Mouse (Mus musculus) embryonic facial prominence, embryonic 14.5 days (tissue): Measurements from ENCODE around the gene Relt. TPM values are rescaled to one million over a fixed set of nuclear protein-coding genes. Genes with fewer than 3 reads are reported as not detected.

Experiments used
- ATAC-seq: fragments of 200-750 bp; cut with Nextera tagmentation; 2 replicates; pipeline ENCODE4 v1.8.0; 2017; ENCODE audit warnings: low read depth, moderate number of reproducible peaks, moderate TSS enrichment
- DNase-seq: peaks from one replicate; pipeline ENCODE4 v3.0.0-alpha.2; 2015; ENCODE audit warnings: low spot score
- H3K27ac ChIP-seq: fragments of 300-500 bp; sonication (generic); replicated peaks from 2 replicates; pipeline ENCODE4 v1.5.1; 2014; ENCODE audit warnings: low read depth, mild to moderate bottlenecking, low read length, moderate library complexity
- H3K27me3 ChIP-seq: fragments of 300-500 bp; sonication (generic); replicated peaks from 2 replicates; pipeline ENCODE4 v1.6.1; 2014; ENCODE audit warnings: low read length; ENCODE audit not compliant: control insufficient read depth, insufficient read depth
- H3K36me3 ChIP-seq: fragments of 300-500 bp; sonication (generic); 2 replicates; pipeline ENCODE4 v1.6.1; 2014; ENCODE audit warnings: low read length, mixed read lengths; ENCODE audit not compliant: control insufficient read depth, insufficient read depth
- H3K4me1 ChIP-seq: fragments of 300-500 bp; sonication (generic); 2 replicates; pipeline ENCODE4 v1.6.1; 2014; ENCODE audit warnings: antibody characterized with exemption, low read length; ENCODE audit not compliant: control insufficient read depth, insufficient read depth
- H3K4me2 ChIP-seq: fragments of 300-500 bp; sonication (generic); 2 replicates; pipeline ENCODE4 v1.6.1; 2014; ENCODE audit warnings: low read depth, mild to moderate bottlenecking, low read length, moderate library complexity, mixed read lengths
- H3K4me3 ChIP-seq: fragments of 300-500 bp; sonication (generic); 2 replicates; pipeline ENCODE4 v1.5.1; 2014; ENCODE audit warnings: low read depth, mild to moderate bottlenecking, low read length
- H3K9ac ChIP-seq: fragments of 300-500 bp; sonication (generic); 2 replicates; pipeline ENCODE4 v1.6.1; 2014; ENCODE audit warnings: low read depth, mild to moderate bottlenecking, low read length, moderate library complexity, mixed read lengths
- H3K9me3 ChIP-seq: fragments of 300-500 bp; sonication (generic); 2 replicates; pipeline ENCODE4 v1.6.1; 2016; ENCODE audit warnings: low read length; ENCODE audit not compliant: control insufficient read depth
- WGBS: fragments of 180-500 bp; shearing (Covaris S2); extraction: QIAGEN DNeasy Blood & Tissue Kit; methylation state at CpG from one replicate; pipeline ENCODE4 v1.1.7; 2014; 5-methylcytosine and 5-hydroxymethylcytosine counted together
- polyA plus RNA-seq: library from polyadenylated mRNA; unstranded; fragments of >200 nt; fragmentation: Nextera tagmentation; extraction: Ambion mirVana; gene quantifications from 2 replicates; pipeline ENCODE4 v1.2.1, GENCODE M21; 2014

Gene Relt
- polyA plus RNA-seq, 1 experiment from 2014 or later: 4.6 TPM

- Histone ChIP-seq H3K4me2 (no peak overlapping the region), H3K9ac (no peak overlapping the region), H3K36me3 (peaks cover 7% of the 10 kb centered on the region; the same call in 1 of the 2 replicates), H3K27me3 (no peaks in the 10 kb centered on the region), H3K27ac (no peak overlapping the region), H3K9me3 (no peaks in the 10 kb centered on the region), H3K4me3 (no peak overlapping the region), H3K4me1 (no peaks in the 10 kb centered on the region)
- ATAC-seq (no peak), DNase-seq (no peak)
- WGBS: 84% methylated on average over 4 of the region's 4 CpGs
These were observed 44.7 kb downstream of the Relt start for GRCm38 (mm10) chr7:100818401-100819064.

DNA sequence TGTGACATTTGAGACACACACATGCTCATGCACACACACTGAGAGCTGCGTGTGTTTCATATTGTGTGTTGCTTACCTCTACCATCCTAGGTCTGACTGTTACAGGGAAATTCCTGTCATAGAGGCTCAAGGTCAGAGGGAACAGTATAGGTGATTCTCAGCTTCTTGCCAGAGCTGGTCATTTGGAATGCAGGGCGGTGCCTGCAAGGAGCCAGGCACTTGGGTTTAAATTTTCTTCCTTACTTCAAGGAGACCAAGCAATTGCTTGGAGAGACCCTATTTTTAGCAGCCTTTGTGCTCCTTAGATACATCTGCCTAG is 45.8 kb downstream of the Relt start:
- no peak overlapping the region for H3K4me2 ChIP-seq
- H3K9ac ChIP-seq: no peak overlapping the region
- H3K27ac ChIP-seq: no peak overlapping the region
- no peak for ATAC-seq
- peaks cover 7% of the 10 kb centered on the region; the same call in 1 of the 2 replicates for H3K36me3 ChIP-seq
- H3K9me3 ChIP-seq: no peaks in the 10 kb centered on the region
- DNase-seq: no peak
- no peaks in the 10 kb centered on the region for H3K27me3 ChIP-seq
- no peak overlapping the region for H3K4me3 ChIP-seq
- 80% methylated on average over 2 of the region's 2 CpGs for WGBS
- no peaks in the 10 kb centered on the region for H3K4me1 ChIP-seq

DNA sequence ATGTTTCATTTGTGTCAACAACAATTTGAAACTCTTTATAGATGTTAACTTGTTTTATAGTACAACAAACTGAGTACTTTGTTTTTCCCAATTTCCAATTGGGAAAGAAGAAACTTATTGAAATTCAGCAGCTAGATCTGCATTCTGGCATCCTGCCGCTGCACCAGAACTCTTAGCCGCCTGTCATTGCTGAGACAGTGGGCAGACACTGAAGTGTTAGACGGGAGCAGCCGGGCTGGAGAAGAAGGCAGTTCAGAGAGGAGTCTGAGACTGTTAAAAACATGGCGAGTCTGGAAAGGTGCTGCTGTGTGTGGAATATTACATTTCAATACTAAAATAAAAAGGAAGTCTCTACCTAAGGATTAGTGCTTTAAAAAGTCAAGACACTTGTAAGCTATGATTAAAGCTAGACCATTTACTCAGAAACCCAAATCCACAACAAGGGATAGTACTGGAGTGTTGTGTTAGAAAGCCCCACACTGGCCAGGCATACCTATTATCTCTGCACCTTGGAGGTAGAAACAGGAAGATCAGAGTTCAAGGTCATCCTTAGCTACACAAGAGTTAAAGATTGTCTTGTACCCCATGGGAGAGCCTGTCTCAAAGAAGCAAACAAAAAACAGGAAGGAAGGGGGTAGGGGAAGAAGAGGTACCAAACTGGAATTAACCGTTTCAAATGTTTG is 46.3 kb downstream of the Relt start:
- 61% methylated on average over 6 of the region's 6 CpGs for WGBS
- Histone ChIP-seq H3K9ac (no peak overlapping the region), H3K27ac (no peak overlapping the region), H3K4me2 (no peak overlapping the region), H3K27me3 (no peaks in the 10 kb centered on the region), H3K4me3 (no peak overlapping the region), H3K4me1 (no peaks in the 10 kb centered on the region), H3K36me3 (peaks cover 7% of the 10 kb centered on the region; the same call in 1 of the 2 replicates), H3K9me3 (no peaks in the 10 kb centered on the region)
- DNase-seq (no peak), ATAC-seq (no peak)

- H3K9ac ChIP-seq: no peak overlapping the region
- no peak overlapping the region for H3K27ac ChIP-seq
- H3K36me3 ChIP-seq: peaks cover 7% of the 10 kb centered on the region; the same call in 1 of the 2 replicates
- no peak for ATAC-seq
- 55% methylated on average over 8 of the region's 8 CpGs for WGBS
- DNase-seq: no peak
- H3K27me3 ChIP-seq: no peaks in the 10 kb centered on the region
- H3K4me1 ChIP-seq: no peaks in the 10 kb centered on the region
- H3K9me3 ChIP-seq: no peaks in the 10 kb centered on the region
- no peak overlapping the region for H3K4me2 ChIP-seq
- H3K4me3 ChIP-seq: no peak overlapping the region
These were observed 47.2 kb downstream of the Relt start for GRCm38 (mm10) chr7:100815900-100816570.

GRCm38 (mm10) chr7:100812641-100813040 is 50.6 kb downstream of the Relt start:
- H3K9ac ChIP-seq: no peak overlapping the region
- H3K27ac ChIP-seq: no peak overlapping the region
- no peak for DNase-seq
- 90% methylated on average over 5 of the region's 5 CpGs for WGBS
- no peaks in the 10 kb centered on the region for H3K27me3 ChIP-seq
- ATAC-seq: no peak
- no peaks in the 10 kb centered on the region for H3K4me1 ChIP-seq
- H3K4me3 ChIP-seq: no peak overlapping the region
- H3K4me2 ChIP-seq: no peak overlapping the region
- H3K9me3 ChIP-seq: no peaks in the 10 kb centered on the region
- H3K36me3 ChIP-seq: peaks cover 7% of the 10 kb centered on the region; the same call in 1 of the 2 replicates

GRCm38 (mm10) chr7:100811912-100812311 is 51.3 kb downstream of the Relt start:
- ATAC-seq (no peak), DNase-seq (peak; percentile 15)
- no peaks in the 10 kb centered on the region for H3K4me1 ChIP-seq
- H3K4me2 ChIP-seq: no peak overlapping the region
- no peak overlapping the region for H3K9ac ChIP-seq
- no peaks in the 10 kb centered on the region for H3K9me3 ChIP-seq
- no peaks in the 10 kb centered on the region for H3K27me3 ChIP-seq
- no peak overlapping the region for H3K27ac ChIP-seq
- no peak overlapping the region for H3K4me3 ChIP-seq
- WGBS: 78% methylated on average over 5 of the region's 5 CpGs
- H3K36me3 ChIP-seq: peaks cover 7% of the 10 kb centered on the region; the same call in 1 of the 2 replicates

GRCm38 (mm10) chr7:100805391-100805790 is 57.9 kb downstream of the Relt start:
- no peak for ATAC-seq
- WGBS: 72% methylated on average over 2 of the region's 2 CpGs
- no peak overlapping the region for H3K9ac ChIP-seq
- no peaks in the 10 kb centered on the region for H3K27me3 ChIP-seq
- DNase-seq: peak; percentile 14
- H3K4me1 ChIP-seq: peaks cover 11% of the 10 kb centered on the region; the same call in 1 of the 2 replicates
- no peaks in the 10 kb centered on the region for H3K36me3 ChIP-seq
- H3K27ac ChIP-seq: peak overlapping the region; percentile 3; the same call in 1 of the 2 replicates
- H3K4me2 ChIP-seq: no peak overlapping the region
- H3K9me3 ChIP-seq: no peaks in the 10 kb centered on the region
- H3K4me3 ChIP-seq: no peak overlapping the region

DNA sequence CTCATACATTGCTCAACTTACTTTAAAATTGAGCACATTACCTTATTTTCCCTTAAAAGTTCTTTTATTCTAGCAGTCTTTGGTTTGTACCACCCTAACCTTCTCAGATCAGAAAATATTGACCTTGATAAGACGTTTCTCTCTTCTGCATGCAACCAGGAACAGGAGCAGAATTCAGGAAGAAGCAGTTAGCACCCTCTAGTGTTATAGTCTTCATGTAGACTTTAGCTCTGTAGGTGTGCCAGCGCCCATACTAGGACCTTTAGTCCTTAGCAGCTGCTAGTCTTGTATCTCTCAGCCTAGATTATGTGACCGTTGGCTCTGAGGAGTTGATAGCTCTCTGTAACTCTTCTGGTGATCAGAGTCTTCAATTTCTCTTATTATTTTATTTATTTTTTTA is 64.4 kb downstream of the Relt start:
- no peak overlapping the region for H3K4me3 ChIP-seq
- no peaks in the 10 kb centered on the region for H3K4me1 ChIP-seq
- no peak overlapping the region for H3K27ac ChIP-seq
- DNase-seq: peak; percentile 29
- H3K27me3 ChIP-seq: no peaks in the 10 kb centered on the region
- ATAC-seq: no peak
- no peak overlapping the region for H3K9ac ChIP-seq
- 70% methylated on average over 3 of the region's 3 CpGs for WGBS
- no peak overlapping the region for H3K4me2 ChIP-seq
- no peaks in the 10 kb centered on the region for H3K9me3 ChIP-seq
- H3K36me3 ChIP-seq: no peaks in the 10 kb centered on the region
